Mouse (Mus musculus) cortical plate, adult 2 months (tissue): ENCODE data around the gene Tnfrsf21.

Source experiments
- CTCF ChIP-seq: fragments of 200-500 bp; IDR thresholded peaks from 2 replicates; pipeline ENCODE4 v1.5.1; 2011; ENCODE audit warnings: mild to moderate bottlenecking, control low read depth, low read length; ENCODE audit not compliant: insufficient read depth; ENCODE audit errors: extremely low read depth
- POLR2A ChIP-seq: fragments of 200-500 bp; IDR thresholded peaks from 2 replicates; pipeline ENCODE4 v1.6.1; 2011; ENCODE audit warnings: mild to moderate bottlenecking, low read length, control low read depth; ENCODE audit not compliant: insufficient read depth; ENCODE audit errors: extremely low read depth

DNA sequence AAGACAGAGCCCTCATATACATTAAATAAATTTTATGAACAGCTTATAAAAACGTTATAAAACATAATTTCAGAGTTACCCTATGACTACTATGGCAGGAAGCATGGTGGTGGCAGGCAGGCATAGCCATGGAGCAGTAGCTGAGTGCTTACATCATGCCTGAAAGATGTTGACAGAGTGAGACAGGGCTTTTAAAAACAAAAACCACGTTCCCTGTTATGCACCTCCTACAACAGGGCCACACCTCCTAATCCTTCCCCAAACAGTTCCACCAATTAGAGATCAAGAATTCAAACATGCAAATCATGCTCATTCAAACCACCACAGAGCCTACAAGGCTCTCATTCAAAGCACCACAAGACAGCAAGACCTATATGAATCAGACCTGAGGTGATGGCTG, 77.9 kb downstream of the Tnfrsf21 start:
- no peak for TF ChIP-seq CTCF
- no peak for TF ChIP-seq POLR2A
